Mouse (Mus musculus) heart, embryonic 13.5 days (tissue): ENCODE results near the gene Dclk1. TPM values are rescaled to one million over a fixed set of nuclear protein-coding genes. Genes with fewer than 3 reads are reported as not detected.

ENCODE experiments used
- ATAC-seq: fragments of 200-750 bp; cut with Nextera tagmentation; 2 replicates; pipeline ENCODE4 v1.8.0; 2017; ENCODE audit warnings: moderate TSS enrichment; ENCODE audit not compliant: insufficient number of reproducible peaks, low FRiP score, low TSS enrichment; ENCODE audit errors: extremely low read depth
- H3K27ac ChIP-seq: fragments of 300-500 bp; sonication (generic); replicated peaks from 2 replicates; pipeline ENCODE4 v1.5.1; 2015; ENCODE audit warnings: moderate library complexity, mild to moderate bottlenecking, inconsistent platforms
- H3K27me3 ChIP-seq: fragments of 300-500 bp; sonication (generic); replicated peaks from 2 replicates; pipeline ENCODE4 v1.6.1; 2015; ENCODE audit warnings: mild to moderate bottlenecking, inconsistent platforms
- H3K36me3 ChIP-seq: fragments of 300-500 bp; sonication (generic); 2 replicates; pipeline ENCODE4 v1.6.1; 2015; ENCODE audit warnings: mild to moderate bottlenecking, inconsistent platforms
- H3K4me1 ChIP-seq: fragments of 300-500 bp; sonication (generic); 2 replicates; pipeline ENCODE4 v1.6.1; 2015; ENCODE audit warnings: inconsistent platforms
- H3K4me2 ChIP-seq: fragments of 300-500 bp; sonication (generic); 2 replicates; pipeline ENCODE4 v1.6.1; 2015; ENCODE audit warnings: inconsistent platforms, mild to moderate bottlenecking, moderate library complexity
- H3K4me3 ChIP-seq: fragments of 300-500 bp; sonication (generic); 2 replicates; pipeline ENCODE4 v1.5.1; 2015; ENCODE audit warnings: moderate library complexity, mild to moderate bottlenecking, inconsistent platforms
- H3K9ac ChIP-seq: fragments of 300-500 bp; sonication (generic); 2 replicates; pipeline ENCODE4 v1.6.1; 2015; ENCODE audit warnings: inconsistent platforms, mild to moderate bottlenecking, moderate library complexity
- H3K9me3 ChIP-seq: fragments of 300-500 bp; sonication (generic); 2 replicates; pipeline ENCODE4 v1.6.1; 2016; ENCODE audit warnings: inconsistent platforms
- WGBS: fragments of 180-500 bp; shearing (Covaris S2); methylation state at CpG from one replicate; pipeline ENCODE4 v1.1.7; 2015; ENCODE audit warnings: mixed read lengths; 5-methylcytosine and 5-hydroxymethylcytosine counted together
- polyA plus RNA-seq: library from polyadenylated mRNA; unstranded; fragments of >200 nt; fragmentation: Nextera tagmentation; extraction: Ambion mirVana; gene quantifications from 2 replicates; pipeline ENCODE4 v1.2.1, GENCODE M21; 2015

Dclk1 gene
- polyA plus RNA-seq, 1 experiment from 2014 or later = 8.2 TPM

- Histone ChIP-seq H3K36me3 (no peaks in the 10 kb centered on the region), H3K4me3 (no peak overlapping the region), H3K27ac (no peak overlapping the region), H3K4me2 (no peak overlapping the region), H3K27me3 (no peaks in the 10 kb centered on the region), H3K4me1 (0 out of 2 replicates have a peak, but pooled peaks cover 3% of the 10 kb centered on the region), H3K9ac (no peak overlapping the region), H3K9me3 (peaks cover 13% of the 10 kb centered on the region)
- WGBS = 79% methylated on average over 2 of the region's 2 CpGs
- ATAC-seq = no peak
Observed at GRCm38 (mm10) chr3:55222502-55222901, 19.7 kb upstream of the Dclk1 start.

GRCm38 (mm10) chr3:55223862-55224261 lies 18.3 kb upstream of the Dclk1 start:
- H3K36me3 ChIP-seq = no peaks in the 10 kb centered on the region
- no peak overlapping the region for H3K4me3 ChIP-seq
- no peaks in the 10 kb centered on the region for H3K27me3 ChIP-seq
- no peak overlapping the region for H3K27ac ChIP-seq
- H3K9ac ChIP-seq = no peak overlapping the region
- H3K4me2 ChIP-seq = no peak overlapping the region
- ATAC-seq = no peak
- 0 out of 2 replicates have a peak, but pooled peaks cover 3% of the 10 kb centered on the region for H3K4me1 ChIP-seq
- WGBS = 78% methylated on average over 3 of the region's 3 CpGs
- peaks cover 13% of the 10 kb centered on the region for H3K9me3 ChIP-seq

- Histone ChIP-seq H3K27me3 (no peaks in the 10 kb centered on the region), H3K4me3 (no peak overlapping the region), H3K36me3 (no peaks in the 10 kb centered on the region), H3K9ac (no peak overlapping the region), H3K9me3 (peaks cover 7% of the 10 kb centered on the region; the same call in 1 of the 2 replicates), H3K27ac (no peak overlapping the region), H3K4me2 (no peak overlapping the region), H3K4me1 (0 out of 2 replicates have a peak, but pooled peaks cover 3% of the 10 kb centered on the region)
- no peak for ATAC-seq
- WGBS = 33% methylated on average over 18 of the region's 18 CpGs
Observed at GRCm38 (mm10) chr3:55226501-55227213, 15.5 kb upstream of the Dclk1 start.

GRCm38 (mm10) chr3:55227214-55227581 lies 15.0 kb upstream of the Dclk1 start:
- Histone ChIP-seq H3K9ac (no peak overlapping the region), H3K36me3 (no peaks in the 10 kb centered on the region), H3K9me3 (peaks cover 7% of the 10 kb centered on the region; the same call in 1 of the 2 replicates), H3K27ac (no peak overlapping the region), H3K4me1 (0 out of 2 replicates have a peak, but pooled peaks cover 3% of the 10 kb centered on the region), H3K27me3 (no peaks in the 10 kb centered on the region), H3K4me2 (no peak overlapping the region), H3K4me3 (no peak overlapping the region)
- WGBS = 35% methylated on average over 4 of the region's 4 CpGs
- ATAC-seq = no peak

DNA sequence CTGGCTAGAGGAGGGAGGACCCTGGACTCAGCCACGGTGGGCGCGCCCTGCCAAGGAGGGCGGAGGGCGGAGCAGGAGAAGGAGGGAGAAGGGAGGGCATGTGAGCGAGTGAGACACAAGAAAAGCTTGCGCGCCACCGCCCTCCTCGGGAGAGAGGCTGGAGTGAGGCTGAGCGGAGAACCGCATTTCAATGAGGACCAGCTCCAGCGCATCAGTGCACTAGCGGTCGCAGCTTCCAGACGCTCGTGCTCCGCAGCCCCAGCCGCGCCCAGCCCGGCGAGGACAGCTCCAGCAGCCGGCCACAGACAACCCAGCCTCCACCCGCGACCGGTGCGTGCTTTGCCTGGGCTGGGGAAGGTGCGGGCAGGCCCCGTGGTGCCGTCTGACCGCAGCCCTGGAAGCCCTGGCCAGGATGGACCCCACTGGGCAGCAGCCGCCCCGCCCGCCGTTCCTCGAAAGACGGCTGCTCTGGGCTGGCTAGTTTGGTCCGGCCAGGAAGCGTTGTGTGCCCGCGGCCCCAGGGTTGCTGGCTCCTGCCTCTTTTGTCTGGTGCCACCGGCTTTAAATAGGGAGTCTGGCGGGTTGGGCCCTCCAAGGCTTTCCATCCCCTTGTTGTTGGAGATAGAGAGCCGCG lies 375 bp downstream of the Dclk1 start:
- Histone ChIP-seq H3K27me3 (peaks cover 37% of the 10 kb centered on the region), H3K4me1 (peaks cover 17% of the 10 kb centered on the region), H3K4me3 (peak overlapping the region; percentile 60), H3K9me3 (no peaks in the 10 kb centered on the region), H3K27ac (no peak overlapping the region; the same call in 1 of the 2 replicates), H3K36me3 (no peaks in the 10 kb centered on the region), H3K4me2 (peak overlapping the region; percentile 86), H3K9ac (peak overlapping the region; percentile 77)
- peak; percentile 63 for ATAC-seq
- WGBS = under 1% methylated on average over 45 of the region's 45 CpGs

DNA sequence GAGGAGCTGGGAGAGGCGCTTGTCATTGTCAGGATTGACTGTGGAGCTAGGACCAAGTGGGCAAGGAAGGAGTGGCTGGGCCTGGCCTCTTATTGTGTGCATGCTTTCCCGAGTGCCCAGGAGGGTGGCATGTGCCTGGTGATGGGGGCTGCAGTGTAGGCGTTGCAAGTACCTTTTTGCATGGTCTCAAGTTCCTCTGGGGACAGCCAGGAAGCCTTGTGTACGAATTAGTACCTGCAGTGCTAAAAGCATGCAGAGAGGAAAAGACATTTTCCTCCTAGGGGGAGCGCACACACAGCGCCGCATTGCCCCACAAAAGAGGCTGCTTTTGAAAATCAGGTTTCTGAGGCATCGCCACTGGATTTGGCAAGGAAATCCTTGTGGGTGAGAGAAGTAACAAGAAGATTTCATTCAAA lies 900 bp downstream of the Dclk1 start:
- H3K36me3 ChIP-seq = no peaks in the 10 kb centered on the region
- WGBS = 6% methylated on average over 8 of the region's 8 CpGs
- H3K4me2 ChIP-seq = peak overlapping the region; percentile 86
- H3K4me3 ChIP-seq = peak overlapping the region; percentile 60
- no peak overlapping the region for H3K27ac ChIP-seq
- peak overlapping the region; percentile 77 for H3K9ac ChIP-seq
- no peaks in the 10 kb centered on the region for H3K9me3 ChIP-seq
- H3K27me3 ChIP-seq = peaks cover 37% of the 10 kb centered on the region
- peaks cover 17% of the 10 kb centered on the region for H3K4me1 ChIP-seq
- no peak for ATAC-seq

- ATAC-seq = no peak
- H3K4me3 ChIP-seq = no peak overlapping the region
- H3K36me3 ChIP-seq = no peaks in the 10 kb centered on the region
- peak overlapping the region; percentile 86 for H3K4me2 ChIP-seq
- H3K4me1 ChIP-seq = peaks cover 17% of the 10 kb centered on the region
- H3K27me3 ChIP-seq = peaks cover 37% of the 10 kb centered on the region
- no peak overlapping the region for H3K27ac ChIP-seq
- WGBS = 75% methylated on average over 6 of the region's 6 CpGs
- no peak overlapping the region for H3K9ac ChIP-seq
- H3K9me3 ChIP-seq = no peaks in the 10 kb centered on the region
Observed at GRCm38 (mm10) chr3:55244087-55244486, 1.9 kb downstream of the Dclk1 start.

- H3K9me3 ChIP-seq = no peaks in the 10 kb centered on the region
- no peak for ATAC-seq
- WGBS = 77% methylated on average over 12 of the region's 12 CpGs
- H3K4me2 ChIP-seq = no peak overlapping the region
- H3K4me3 ChIP-seq = no peak overlapping the region
- H3K9ac ChIP-seq = no peak overlapping the region
- H3K27me3 ChIP-seq = peaks cover 34% of the 10 kb centered on the region
- peaks cover 17% of the 10 kb centered on the region for H3K4me1 ChIP-seq
- no peaks in the 10 kb centered on the region for H3K36me3 ChIP-seq
- H3K27ac ChIP-seq = no peak overlapping the region
Observed at GRCm38 (mm10) chr3:55246618-55247272, 4.6 kb downstream of the Dclk1 start.

DNA sequence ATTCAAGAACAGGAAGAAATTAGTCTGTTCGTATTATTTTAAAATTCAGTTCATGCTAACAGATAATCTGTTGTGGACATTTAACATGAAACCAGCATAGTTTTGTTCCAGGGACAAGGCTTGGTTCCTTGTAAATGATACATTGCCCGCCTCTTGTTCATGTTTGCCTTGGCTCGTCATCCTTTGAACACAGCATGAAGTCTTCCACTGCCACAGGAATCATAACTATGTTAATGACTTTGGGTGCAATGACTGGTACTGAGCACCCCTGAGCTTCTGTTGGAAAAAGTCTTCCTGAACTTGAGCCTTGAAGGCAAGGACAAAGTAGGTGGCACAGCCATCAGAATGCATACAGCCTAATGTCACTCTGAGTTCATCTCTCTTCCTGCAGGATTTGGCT lies 5.9 kb downstream of the Dclk1 start:
- 82% methylated on average over 3 of the region's 3 CpGs for WGBS

DNA sequence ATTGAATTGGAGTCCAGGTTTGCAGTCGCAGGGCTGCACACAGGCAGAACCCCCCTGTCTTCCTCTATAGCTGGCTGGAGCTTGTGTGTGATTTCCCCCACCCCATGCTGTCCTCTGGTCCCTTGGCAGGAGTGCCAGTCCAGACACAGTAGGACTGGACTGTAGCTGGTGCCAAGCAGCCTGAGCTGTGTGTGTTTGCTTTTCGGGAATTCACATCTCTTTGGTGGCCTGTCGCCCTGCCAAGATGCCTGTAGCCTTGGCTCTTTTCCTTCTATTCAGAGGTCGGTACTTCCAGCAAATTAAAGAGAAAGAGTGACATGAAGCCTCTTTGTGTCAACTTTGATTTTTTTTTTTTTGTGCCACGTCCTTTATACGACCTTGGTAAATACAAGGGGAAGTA lies 6.3 kb downstream of the Dclk1 start:
- 67% methylated on average over 6 of the region's 6 CpGs for WGBS
- Histone ChIP-seq H3K4me3 (no peak overlapping the region), H3K27ac (no peak overlapping the region), H3K27me3 (peaks cover 17% of the 10 kb centered on the region), H3K4me1 (peaks cover 1% of the 10 kb centered on the region), H3K36me3 (no peaks in the 10 kb centered on the region), H3K4me2 (no peak overlapping the region), H3K9ac (no peak overlapping the region), H3K9me3 (no peaks in the 10 kb centered on the region)
- ATAC-seq = no peak

More for the DNA sequence above, 5.9 kb downstream of the Dclk1 start:
- H3K4me2 ChIP-seq = no peak overlapping the region
- H3K4me1 ChIP-seq = peaks cover 6% of the 10 kb centered on the region
- no peaks in the 10 kb centered on the region for H3K36me3 ChIP-seq
- no peaks in the 10 kb centered on the region for H3K9me3 ChIP-seq
- no peak overlapping the region for H3K9ac ChIP-seq
- ATAC-seq = no peak
- no peak overlapping the region for H3K4me3 ChIP-seq
- no peak overlapping the region for H3K27ac ChIP-seq
- H3K27me3 ChIP-seq = peaks cover 21% of the 10 kb centered on the region

- no peak for ATAC-seq
- H3K4me2 ChIP-seq = no peak overlapping the region
- H3K9ac ChIP-seq = no peak overlapping the region
- no peak overlapping the region for H3K27ac ChIP-seq
- H3K4me1 ChIP-seq = no peaks in the 10 kb centered on the region
- no peak overlapping the region for H3K4me3 ChIP-seq
- 70% methylated on average over 2 of the region's 2 CpGs for WGBS
- H3K9me3 ChIP-seq = no peaks in the 10 kb centered on the region
- no peaks in the 10 kb centered on the region for H3K27me3 ChIP-seq
- no peaks in the 10 kb centered on the region for H3K36me3 ChIP-seq
Observed at GRCm38 (mm10) chr3:55250631-55251030, 8.5 kb downstream of the Dclk1 start.
